Mouse (Mus musculus): ENCODE measurements around the gene Osbpl9.
A peak's percentile ranks its signal among the peaks of the same experiment; 100 is the strongest.

The Osbpl9 gene

GRCm38 (mm10) chr4:109131256-109131872, 70.7 kb downstream of the Osbpl9 start:
- DNase-seq, result peak; percentile 50

- DNase-seq, result no peak
Observed at GRCm38 (mm10) chr4:109128971-109129370, 73.1 kb downstream of the Osbpl9 start.

GRCm38 (mm10) chr4:109128017-109128416, 74.1 kb downstream of the Osbpl9 start:
- no peak for DNase-seq

- DNase-seq, result no peak
Observed at GRCm38 (mm10) chr4:109126834-109127564, 75.1 kb downstream of the Osbpl9 start.

GRCm38 (mm10) chr4:109125746-109126425, 76.2 kb downstream of the Osbpl9 start:
- no peak for DNase-seq

- DNase-seq, result peak; percentile 68
Observed at GRCm38 (mm10) chr4:109122830-109123555, 79.1 kb downstream of the Osbpl9 start.

- no peak for DNase-seq
Observed at GRCm38 (mm10) chr4:109120735-109121134, 81.3 kb downstream of the Osbpl9 start.

- DNase-seq, result no peak
Observed at GRCm38 (mm10) chr4:109119641-109120125, 82.4 kb downstream of the Osbpl9 start.

- peak; percentile 43 for DNase-seq
Observed at GRCm38 (mm10) chr4:109118327-109118659, 83.8 kb downstream of the Osbpl9 start.

GRCm38 (mm10) chr4:109117596-109118326, 84.3 kb downstream of the Osbpl9 start:
- peak; percentile 96 for DNase-seq

GRCm38 (mm10) chr4:109116938-109117337, 85.1 kb downstream of the Osbpl9 start:
- DNase-seq, result no peak

GRCm38 (mm10) chr4:109116494-109116893, 85.6 kb downstream of the Osbpl9 start:
- DNase-seq, result peak; percentile 91

- peak; percentile 35 for DNase-seq
Observed at GRCm38 (mm10) chr4:109115742-109116141, 86.3 kb downstream of the Osbpl9 start.

GRCm38 (mm10) chr4:109114308-109114707, 87.8 kb downstream of the Osbpl9 start:
- DNase-seq, result no peak

- peak; percentile 77 for DNase-seq
Observed at GRCm38 (mm10) chr4:109112915-109113505, 89.1 kb downstream of the Osbpl9 start.

GRCm38 (mm10) chr4:109110978-109111377, 91.1 kb downstream of the Osbpl9 start:
- DNase-seq, result no peak

GRCm38 (mm10) chr4:109109686-109110085, 92.4 kb downstream of the Osbpl9 start:
- DNase-seq, result no peak

- no peak for DNase-seq
Observed at GRCm38 (mm10) chr4:109109012-109109411, 93.1 kb downstream of the Osbpl9 start.

- DNase-seq, result no peak
Observed at GRCm38 (mm10) chr4:109106594-109106993, 95.5 kb downstream of the Osbpl9 start.

GRCm38 (mm10) chr4:109106034-109106433, 96.0 kb downstream of the Osbpl9 start:
- DNase-seq, result no peak

GRCm38 (mm10) chr4:109105254-109105653, 96.8 kb downstream of the Osbpl9 start:
- DNase-seq, result no peak

Measured in lung, postnatal 36 days (tissue).